Mouse (Mus musculus): ENCODE data around the gene Gm5890.
"Not testable (repeated sequence)": the region's sequence is repeated elsewhere in the genome, so short reads cannot be mapped to it uniquely, and the experiment has no call there.

DNA sequence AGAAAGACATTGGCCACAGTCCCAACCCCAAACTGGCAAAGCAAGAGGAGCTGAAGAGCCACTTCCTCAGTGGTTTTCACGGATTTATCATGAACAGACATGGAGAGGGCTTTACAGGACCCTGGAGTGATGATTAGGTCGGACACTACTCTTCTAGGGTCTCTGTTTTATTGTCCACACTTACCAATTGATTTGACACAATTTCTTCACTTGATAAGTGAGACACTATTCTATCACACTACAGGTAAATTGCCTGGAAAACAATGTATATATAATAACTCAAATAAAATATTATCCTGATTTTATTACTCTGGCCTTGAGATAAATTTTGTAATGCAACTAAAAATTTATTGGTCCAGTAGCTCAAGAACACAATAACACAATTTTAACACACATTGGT is 28.9 kb downstream of the Gm5890 start, which contains the start of gene Gm4498:
- not testable (repeated sequence) for TF ChIP-seq CTCF (conservative IDR thresholded peaks at IDR 0.05 in 1 of 2, IDR thresholded peaks at IDR 0.05 in 1 of 2; ENCODE audit: low read depth in 2 of 2, low read length in 2 of 2); USF1 (IDR thresholded peaks at IDR 0.05; ENCODE audit: low read depth, low read length); POLR2A (IDR thresholded peaks at IDR 0.05; ENCODE audit: low read depth, low read length); HCFC1 (IDR thresholded peaks at IDR 0.05; ENCODE audit: low read depth, low read length); E2F4 (IDR thresholded peaks at IDR 0.05; ENCODE audit: insufficient replicate concordance, low read depth, low read length); BHLHE40 (IDR thresholded peaks at IDR 0.05; ENCODE audit: low read depth, low read length); CHD2 (IDR thresholded peaks at IDR 0.05; ENCODE audit: low read length); KAT2A (IDR thresholded peaks at IDR 0.05; ENCODE audit: insufficient replicate concordance, low read length)
